Mouse (Mus musculus) thymus, adult 2 months (tissue): ENCODE data around the gene Card11. TPM values are rescaled to one million over a fixed set of nuclear protein-coding genes. Genes with fewer than 3 reads are reported as not detected.

Source experiments
- DNase-seq: peaks from one replicate; pipeline ENCODE4 v3.0.0; 2021
- H3K27ac ChIP-seq: fragments of 200-500 bp; 2 replicates; pipeline ENCODE4 v1.5.1; 2012; ENCODE audit warnings: low read length, control low read depth; ENCODE audit not compliant: control insufficient read depth, insufficient read depth
- H3K27me3 ChIP-seq: fragments of 200-500 bp; 2 replicates; pipeline ENCODE4 v1.6.1; 2012; ENCODE audit warnings: mild to moderate bottlenecking, low read length, moderate library complexity, mixed read lengths; ENCODE audit not compliant: control insufficient read depth, insufficient read depth
- H3K36me3 ChIP-seq: fragments of 200-500 bp; 2 replicates; pipeline ENCODE4 v1.6.1; 2012; ENCODE audit warnings: mild to moderate bottlenecking, low read length, moderate library complexity; ENCODE audit not compliant: control insufficient read depth, insufficient read depth
- H3K4me1 ChIP-seq: fragments of 200-500 bp; replicated peaks from 2 replicates; pipeline ENCODE4 v1.6.1; 2012; ENCODE audit warnings: low read length; ENCODE audit not compliant: control insufficient read depth, insufficient read depth
- H3K4me3 ChIP-seq: fragments of 200-500 bp; 2 replicates; pipeline ENCODE4 v1.5.1; 2012; ENCODE audit warnings: mild to moderate bottlenecking, low read length, control low read depth, moderate library complexity; ENCODE audit not compliant: control insufficient read depth, insufficient read depth
- CTCF ChIP-seq: fragments of 200-500 bp; IDR thresholded peaks from 2 replicates; pipeline ENCODE4 v1.5.1; 2012; ENCODE audit warnings: mild to moderate bottlenecking, control low read depth, low read length, moderate library complexity, borderline replicate concordance; ENCODE audit not compliant: control insufficient read depth, poor library complexity, insufficient read depth; ENCODE audit errors: extremely low read depth
- POLR2A ChIP-seq: fragments of 200-500 bp; IDR thresholded peaks from 2 replicates; pipeline ENCODE4 v1.6.1; 2012; ENCODE audit warnings: mild to moderate bottlenecking, low read length, control low read depth, moderate library complexity; ENCODE audit not compliant: control insufficient read depth, poor library complexity, insufficient read depth; ENCODE audit errors: extremely low read depth
- WGBS: fragments of 180-500 bp; shearing (Covaris S2); methylation state at CpG from one replicate; pipeline ENCODE4 v1.1.7; 2018; 5-methylcytosine and 5-hydroxymethylcytosine counted together
- polyA plus RNA-seq: library from polyadenylated mRNA; depleted of rRNA; stranded (reverse); fragments of >200 nt; gene quantifications from 2 replicates; pipeline ENCODE4 v1.2.3, GENCODE M21; 2012; rRNA removed

Gene Card11
- polyA plus RNA-seq, 1 experiment: 51.2 TPM

DNA sequence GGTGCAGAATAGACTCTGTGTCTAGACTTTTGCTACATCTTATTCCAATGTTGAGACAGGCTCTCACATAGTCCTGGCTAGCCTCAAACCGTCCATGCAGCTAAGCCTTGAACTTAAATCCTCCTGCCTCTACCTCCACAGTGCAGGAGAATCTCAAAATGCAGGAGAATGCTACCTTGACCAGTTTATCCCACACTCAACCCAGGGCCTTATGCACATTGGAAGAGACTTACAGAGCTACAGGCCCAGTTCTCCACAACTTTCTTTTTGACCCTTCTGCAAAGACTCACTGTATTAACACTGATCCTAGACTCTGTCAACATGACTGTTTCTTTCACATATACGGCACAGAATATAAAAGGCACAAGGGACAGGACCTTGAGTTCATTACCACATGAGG lies 172.0 kb downstream of the Card11 start:
- Histone ChIP-seq H3K27me3 (no peaks in the 10 kb centered on the region), H3K27ac (no peak overlapping the region), H3K4me1 (peaks cover 4% of the 10 kb centered on the region), H3K4me3 (no peak overlapping the region), H3K36me3 (no peaks in the 10 kb centered on the region)
- no peak for DNase-seq
- 91% methylated on average over 2 of the region's 2 CpGs for WGBS
- TF ChIP-seq POLR2A (no peak), CTCF (no peak)

DNA sequence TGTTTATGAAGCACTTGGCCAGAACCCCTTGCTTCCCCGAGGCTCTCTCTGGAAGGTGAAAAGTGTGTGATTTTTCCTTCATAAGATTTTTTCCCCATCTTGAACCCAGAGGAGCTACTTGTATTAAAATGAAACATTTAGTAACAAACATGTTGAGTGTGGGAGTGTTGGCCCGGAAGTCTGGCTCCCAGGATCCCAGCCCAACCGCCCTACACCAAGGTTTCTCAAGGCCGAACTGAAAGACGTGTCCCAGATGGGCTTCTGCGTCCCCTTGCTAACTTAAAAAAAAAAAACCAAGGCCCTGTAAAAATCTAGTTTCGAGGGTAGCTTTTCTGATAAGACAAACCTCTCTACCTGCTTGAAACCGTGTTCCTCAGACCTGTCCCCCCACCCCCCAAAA lies 172.5 kb downstream of the Card11 start:
- WGBS: 90% methylated on average over 8 of the region's 8 CpGs
- Histone ChIP-seq H3K27me3 (no peaks in the 10 kb centered on the region), H3K27ac (no peak overlapping the region), H3K4me3 (no peak overlapping the region), H3K4me1 (peaks cover 4% of the 10 kb centered on the region), H3K36me3 (no peaks in the 10 kb centered on the region)
- no peak for DNase-seq
- TF ChIP-seq POLR2A (no peak), CTCF (no peak)

DNA sequence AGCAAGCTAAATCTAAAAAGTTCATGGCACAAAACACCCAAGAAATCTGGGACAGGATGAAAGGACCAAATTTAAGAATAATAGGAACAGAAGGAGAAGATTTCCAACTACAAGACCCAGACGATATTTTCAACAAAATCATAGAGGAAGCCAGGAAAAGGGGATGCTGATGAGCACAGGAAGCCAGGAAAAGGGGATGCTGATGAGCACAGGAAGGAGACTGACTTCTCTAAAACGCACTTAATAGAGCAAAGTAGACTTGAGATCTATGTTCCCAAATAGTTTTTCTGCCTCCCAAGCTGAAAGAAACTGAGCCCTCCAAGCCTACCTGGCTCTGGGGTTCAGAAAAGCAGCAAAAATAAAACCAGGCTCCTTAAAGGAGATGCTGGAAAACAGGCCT lies 173.0 kb downstream of the Card11 start:
- Histone ChIP-seq H3K27ac (no peak overlapping the region), H3K4me1 (peaks cover 4% of the 10 kb centered on the region), H3K4me3 (no peak overlapping the region), H3K27me3 (no peaks in the 10 kb centered on the region), H3K36me3 (no peaks in the 10 kb centered on the region)
- 58% methylated on average over 2 of the region's 2 CpGs for WGBS
- no peak for TF ChIP-seq POLR2A
- no peak for TF ChIP-seq CTCF
- DNase-seq: no peak

DNA sequence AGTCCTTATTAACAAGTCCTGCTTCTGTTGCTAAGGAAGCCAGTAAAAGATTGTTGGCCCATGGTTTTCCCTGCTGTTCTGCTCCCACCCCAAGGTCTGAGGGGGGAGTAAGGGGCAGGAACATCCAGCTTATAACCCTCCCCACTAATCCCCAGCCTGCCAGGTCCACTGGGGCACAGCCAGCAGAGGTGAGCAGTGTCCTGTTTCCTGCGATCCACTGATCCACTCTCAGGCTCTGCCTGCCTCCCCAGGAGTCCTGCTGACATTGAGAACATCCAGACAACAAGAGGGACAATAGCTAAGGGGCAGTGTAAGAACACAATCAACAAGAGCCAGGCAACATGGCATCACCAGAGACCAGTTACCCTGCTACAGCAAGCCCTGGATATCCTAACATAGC lies 173.6 kb downstream of the Card11 start:
- Histone ChIP-seq H3K36me3 (no peaks in the 10 kb centered on the region), H3K27ac (no peak overlapping the region), H3K4me3 (no peak overlapping the region), H3K27me3 (no peaks in the 10 kb centered on the region), H3K4me1 (peaks cover 4% of the 10 kb centered on the region)
- DNase-seq: no peak
- TF ChIP-seq POLR2A (no peak), CTCF (no peak)
- 90% methylated on average over 1 of the region's 1 CpGs for WGBS

DNA sequence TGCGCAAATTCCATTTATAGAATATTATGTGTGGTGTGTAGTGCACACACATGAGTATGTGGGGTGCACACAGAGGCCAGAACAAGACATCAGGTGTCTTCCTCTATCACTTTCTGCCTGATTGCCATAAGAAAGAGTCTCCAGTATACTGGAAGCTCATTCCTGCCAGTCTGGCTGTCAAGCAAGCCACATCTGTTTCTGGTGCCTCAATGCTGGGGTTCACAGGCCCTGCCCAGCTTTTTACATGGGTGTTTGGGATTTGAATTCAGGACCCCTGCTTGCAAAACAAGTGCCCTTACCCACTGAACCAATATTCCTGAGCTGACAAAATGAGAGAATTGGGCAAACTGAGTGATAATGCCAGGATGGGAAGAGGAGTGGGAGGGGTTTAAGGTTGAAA lies 174.3 kb downstream of the Card11 start:
- TF ChIP-seq CTCF: no peak
- TF ChIP-seq POLR2A: no peak
- DNase-seq: no peak
- Histone ChIP-seq H3K4me3 (no peak overlapping the region), H3K27me3 (no peaks in the 10 kb centered on the region), H3K36me3 (no peaks in the 10 kb centered on the region), H3K27ac (no peak overlapping the region), H3K4me1 (peaks cover 4% of the 10 kb centered on the region)
- WGBS: 100% methylated on average over 1 of the region's 1 CpGs

DNA sequence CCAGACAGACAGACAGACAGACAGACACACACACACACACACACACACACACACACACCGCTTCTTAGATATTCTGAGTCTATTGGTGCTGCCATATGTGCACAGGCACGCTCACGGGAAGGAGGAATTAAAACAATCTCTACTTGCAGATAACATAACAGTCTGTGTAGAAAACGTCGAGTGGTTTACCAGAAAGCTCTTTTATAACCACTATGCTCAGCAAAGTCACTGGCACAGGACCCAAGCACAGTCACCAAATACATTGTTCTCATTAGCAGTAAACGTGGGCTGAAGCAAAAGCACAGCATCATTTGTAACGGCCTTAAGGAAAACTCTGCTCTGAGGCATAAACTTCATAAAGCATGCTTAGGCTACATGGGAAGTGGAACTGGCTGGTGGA lies 176.3 kb downstream of the Card11 start:
- no peaks in the 10 kb centered on the region for H3K4me1 ChIP-seq
- H3K27ac ChIP-seq: no peak overlapping the region
- WGBS: 76% methylated on average over 7 of the region's 7 CpGs

DNA sequence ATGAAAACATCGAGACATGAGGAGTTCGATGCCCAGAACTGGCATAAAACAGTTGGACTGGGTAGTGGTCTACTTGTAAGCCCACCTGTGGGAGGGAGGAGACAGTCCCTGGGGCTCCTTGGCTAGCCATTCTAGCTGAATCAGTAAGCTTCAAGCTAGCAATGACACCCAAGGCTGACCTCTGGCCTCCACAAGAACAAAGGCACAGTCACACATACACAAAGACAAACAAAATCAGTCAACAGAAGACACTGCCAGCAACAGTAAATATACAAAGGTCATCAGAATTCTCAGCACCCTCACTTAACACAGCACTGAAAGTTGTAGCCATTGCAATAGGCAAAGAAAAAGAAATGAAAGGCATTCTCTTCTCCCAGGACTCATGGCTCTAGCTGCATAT lies 177.0 kb downstream of the Card11 start:
- DNase-seq: no peak
- Histone ChIP-seq H3K27me3 (no peaks in the 10 kb centered on the region), H3K36me3 (no peaks in the 10 kb centered on the region), H3K4me1 (peaks cover 7% of the 10 kb centered on the region), H3K4me3 (no peak overlapping the region), H3K27ac (no peak overlapping the region)
- 63% methylated on average over 2 of the region's 2 CpGs for WGBS
- TF ChIP-seq CTCF (no peak), POLR2A (no peak)

More for the DNA sequence above, 176.3 kb downstream of the Card11 start:
- Histone ChIP-seq H3K27me3 (no peaks in the 10 kb centered on the region), H3K36me3 (no peaks in the 10 kb centered on the region), H3K4me3 (no peak overlapping the region)
- DNase-seq: no peak
- no peak for TF ChIP-seq CTCF
- no peak for TF ChIP-seq POLR2A

Other genes with a start within 250 kb of the Card11 start
- 68.1 and 69.0 TPM in 2 replicates for gene Gna12, start 170.2 kb downstream of the Card11 start, polyA plus RNA-seq
- gene Sdk1, start 240.9 kb upstream of the Card11 start, polyA plus RNA-seq: 1.4 and 1.6 TPM in 2 replicates